Mouse (Mus musculus) spleen, adult 12 weeks (tissue): Measurements from ENCODE around the gene Chst11.

Experiments used
- DNase-seq: peaks from one replicate; pipeline ENCODE4 v3.0.0; 2022; ENCODE audit warnings: low spot score

The Chst11 gene

GRCm38 (mm10) chr10:83036340-83037045, 51.2 kb downstream of the Chst11 start:
- DNase-seq, result no peak

- DNase-seq, result no peak
These were observed 52.9 kb downstream of the Chst11 start for GRCm38 (mm10) chr10:83038166-83038565.

- no peak for DNase-seq
These were observed 54.1 kb downstream of the Chst11 start for GRCm38 (mm10) chr10:83039414-83039813.

GRCm38 (mm10) chr10:83041875-83042274, 56.6 kb downstream of the Chst11 start:
- no peak for DNase-seq

- no peak for DNase-seq
These were observed 57.5 kb downstream of the Chst11 start for GRCm38 (mm10) chr10:83042613-83043477.

- no peak for DNase-seq
These were observed 58.4 kb downstream of the Chst11 start for GRCm38 (mm10) chr10:83043478-83044259.

GRCm38 (mm10) chr10:83049174-83049780, 64.0 kb downstream of the Chst11 start:
- no peak for DNase-seq

GRCm38 (mm10) chr10:83053886-83054550, 68.7 kb downstream of the Chst11 start:
- DNase-seq, result no peak

- DNase-seq, result no peak
These were observed 71.0 kb downstream of the Chst11 start for GRCm38 (mm10) chr10:83056291-83056690.

GRCm38 (mm10) chr10:83056866-83057265, 71.6 kb downstream of the Chst11 start:
- DNase-seq, result no peak

- no peak for DNase-seq
These were observed 74.9 kb downstream of the Chst11 start for GRCm38 (mm10) chr10:83060066-83060782.

GRCm38 (mm10) chr10:83062315-83062714, 77.0 kb downstream of the Chst11 start:
- DNase-seq, result no peak

GRCm38 (mm10) chr10:83064796-83065195, 79.5 kb downstream of the Chst11 start:
- DNase-seq, result no peak

GRCm38 (mm10) chr10:83066159-83066558, 80.9 kb downstream of the Chst11 start:
- DNase-seq, result no peak

- DNase-seq, result no peak
These were observed 82.0 kb downstream of the Chst11 start for GRCm38 (mm10) chr10:83067305-83067704.

GRCm38 (mm10) chr10:83068466-83068865, 83.2 kb downstream of the Chst11 start:
- DNase-seq, result peak; percentile 14

- no peak for DNase-seq
These were observed 84.5 kb downstream of the Chst11 start for GRCm38 (mm10) chr10:83069791-83070190.

GRCm38 (mm10) chr10:83071785-83072580, 86.7 kb downstream of the Chst11 start:
- DNase-seq, result no peak

- no peak for DNase-seq
These were observed 87.8 kb downstream of the Chst11 start for GRCm38 (mm10) chr10:83073119-83073518.

GRCm38 (mm10) chr10:83076816-83077215, 91.5 kb downstream of the Chst11 start:
- no peak for DNase-seq
